Mouse (Mus musculus) stomach, postnatal 0 days (tissue): ENCODE data around the gene Glg1. TPM values are rescaled to one million over a fixed set of nuclear protein-coding genes. Genes with fewer than 3 reads are reported as not detected.
"Not testable (repeated sequence)": the region's sequence is repeated elsewhere in the genome, so short reads cannot be mapped to it uniquely, and the experiment has no call there.

ENCODE experiments used
- ATAC-seq: fragments of 200-750 bp; cut with Nextera tagmentation; 2 replicates; pipeline ENCODE4 v1.8.0; 2017; ENCODE audit not compliant: low FRiP score, low TSS enrichment
- DNase-seq: peaks from one replicate; pipeline ENCODE4 v3.0.0-alpha.2; 2016; ENCODE audit warnings: low spot score
- H3K27ac ChIP-seq: fragments of 300-500 bp; sonication (generic); replicated peaks from 2 replicates; pipeline ENCODE4 v1.5.1; 2014; ENCODE audit warnings: mild to moderate bottlenecking, control low read depth
- H3K27me3 ChIP-seq: fragments of 300-500 bp; sonication (generic); 2 replicates; pipeline ENCODE4 v1.6.1; 2014; ENCODE audit warnings: low read length; ENCODE audit not compliant: control insufficient read depth, insufficient read depth
- H3K36me3 ChIP-seq: fragments of 300-500 bp; sonication (generic); 2 replicates; pipeline ENCODE4 v1.6.1; 2014; ENCODE audit warnings: low read length, mixed read lengths; ENCODE audit not compliant: control insufficient read depth, insufficient read depth
- H3K4me1 ChIP-seq: fragments of 300-500 bp; sonication (generic); replicated peaks from 2 replicates; pipeline ENCODE4 v1.6.1; 2014; ENCODE audit warnings: antibody characterized with exemption; ENCODE audit not compliant: control insufficient read depth, insufficient read depth
- H3K4me2 ChIP-seq: fragments of 300-500 bp; sonication (generic); replicated peaks from 2 replicates; pipeline ENCODE4 v1.6.1; 2014; ENCODE audit warnings: low read depth, mild to moderate bottlenecking, control low read depth, moderate library complexity
- H3K4me3 ChIP-seq: fragments of 300-500 bp; sonication (generic); 2 replicates; pipeline ENCODE4 v1.5.1; 2014; ENCODE audit warnings: low read depth, low read length, control low read depth
- H3K9ac ChIP-seq: fragments of 300-500 bp; sonication (generic); 2 replicates; pipeline ENCODE4 v1.6.1; 2014; ENCODE audit warnings: mild to moderate bottlenecking, low read length, control low read depth, mixed read lengths
- H3K9me3 ChIP-seq: fragments of 300-500 bp; sonication (generic); 2 replicates; pipeline ENCODE4 v1.6.1; 2016; ENCODE audit warnings: low read length; ENCODE audit not compliant: control insufficient read depth
- CTCF ChIP-seq: IDR thresholded peaks from 2 replicates; pipeline ENCODE4 v1.5.1; 2016; ENCODE audit warnings: antibody characterized with exemption, low read depth, mild to moderate bottlenecking, moderate library complexity
- EP300 ChIP-seq: optimal IDR thresholded peaks from 2 replicates; pipeline ENCODE3; 2016; ENCODE audit warnings: antibody characterized with exemption
- WGBS: fragments of 180-500 bp; shearing (Covaris S2); extraction: QIAGEN DNeasy Blood & Tissue Kit; methylation state at CpG from one replicate; pipeline ENCODE4 v1.1.7; 2014; 5-methylcytosine and 5-hydroxymethylcytosine counted together
- polyA plus RNA-seq: library from polyadenylated mRNA; unstranded; fragments of >200 nt; fragmentation: Nextera tagmentation; extraction: Ambion mirVana; gene quantifications from 2 replicates; pipeline ENCODE4 v1.2.1, GENCODE M21; 2015

Gene Glg1
- polyA plus RNA-seq, 1 experiment from 2014 or later, result 27.3 TPM

DNA sequence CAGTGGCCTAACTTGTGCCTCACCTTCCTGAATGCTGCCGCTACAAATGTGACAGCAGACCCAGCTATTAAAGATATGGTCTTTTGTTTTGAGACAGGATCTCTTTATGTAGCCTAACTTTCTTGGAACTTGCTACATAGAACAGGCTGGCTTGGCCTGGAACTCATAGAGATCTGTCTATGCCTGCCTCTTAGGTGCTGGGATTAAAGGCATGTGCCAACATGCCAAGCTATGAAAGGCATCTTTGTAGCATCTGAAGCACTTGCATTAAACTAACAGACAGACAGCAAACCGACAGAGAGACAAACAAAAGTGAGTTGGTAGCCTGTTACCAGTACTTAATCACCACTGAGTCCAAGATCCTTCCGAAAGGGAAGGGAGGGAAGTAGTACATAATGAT lies 23.1 kb upstream of the Glg1 start:
- 75% methylated on average over 3 of the region's 3 CpGs for WGBS
- no peak for ATAC-seq
- DNase-seq, result no peak

DNA sequence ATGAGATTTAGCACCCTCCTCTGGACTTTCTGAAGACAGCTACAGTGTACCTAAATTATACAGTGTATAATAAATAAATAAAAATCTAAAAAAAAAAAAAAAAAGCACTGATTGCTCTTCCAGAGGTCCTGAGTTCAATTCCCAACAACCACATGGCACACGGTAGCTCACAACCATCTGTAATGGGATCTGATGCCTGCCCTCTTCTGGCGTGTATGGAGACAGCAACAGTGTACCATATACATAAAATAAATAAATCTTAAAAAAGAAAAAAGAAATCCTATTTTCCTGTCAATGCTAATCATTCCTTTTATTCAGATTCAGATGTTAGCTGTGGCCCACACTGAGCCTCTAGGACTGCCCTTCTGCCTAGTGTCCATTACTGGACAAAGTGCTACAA lies 9.3 kb upstream of the Glg1 start:
- no peak for TF ChIP-seq EP300
- peak; percentile 40 for TF ChIP-seq CTCF

More for the DNA sequence above, 23.1 kb upstream of the Glg1 start:
- Histone ChIP-seq H3K4me3 (no peak overlapping the region), H3K9ac (no peak overlapping the region), H3K27ac (no peak overlapping the region), H3K4me1 (no peaks in the 10 kb centered on the region), H3K27me3 (no peaks in the 10 kb centered on the region), H3K36me3 (peaks cover 27% of the 10 kb centered on the region), H3K4me2 (no peak overlapping the region), H3K9me3 (no peaks in the 10 kb centered on the region)
- TF ChIP-seq EP300 (no peak), CTCF (no peak)

DNA sequence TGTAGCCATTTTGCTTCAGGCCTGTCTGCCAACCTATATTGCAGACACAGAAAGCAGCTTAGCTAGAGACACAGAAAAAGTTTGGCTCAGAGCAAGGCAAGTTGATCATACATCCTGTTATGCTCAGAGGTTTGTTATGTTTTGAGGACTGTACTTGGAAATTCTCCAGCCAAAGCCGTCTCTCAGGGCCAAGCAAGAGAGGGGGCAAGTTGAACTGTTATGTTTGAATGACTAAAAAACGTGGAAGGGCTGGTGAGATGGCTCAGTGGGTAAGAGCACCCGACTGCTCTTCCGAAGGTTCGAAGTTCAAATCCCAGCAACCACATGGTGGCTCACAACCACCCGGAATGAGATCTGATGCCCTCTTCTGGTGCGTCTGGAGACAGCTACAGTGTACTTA lies 7.1 kb upstream of the Glg1 start:
- H3K9ac ChIP-seq, H3K4me1 ChIP-seq, H3K4me3 ChIP-seq, H3K27ac ChIP-seq, H3K4me2 ChIP-seq, ATAC-seq, H3K27me3 ChIP-seq, DNase-seq, H3K36me3 ChIP-seq, H3K9me3 ChIP-seq: not testable (repeated sequence)
- 62% methylated on average over 7 of the region's 7 CpGs for WGBS

More for the DNA sequence above, 9.3 kb upstream of the Glg1 start:
- WGBS, result 79% methylated on average over 2 of the region's 2 CpGs
- no peak overlapping the region for H3K9ac ChIP-seq
- H3K4me1 ChIP-seq, result no peaks in the 10 kb centered on the region
- H3K27ac ChIP-seq, result no peak overlapping the region
- H3K36me3 ChIP-seq, result peaks cover 4% of the 10 kb centered on the region; the same call in 1 of the 2 replicates
- no peaks in the 10 kb centered on the region for H3K9me3 ChIP-seq
- no peak overlapping the region for H3K4me2 ChIP-seq
- H3K4me3 ChIP-seq, result no peak overlapping the region
- DNase-seq (no peak), ATAC-seq (no peak)
- no peaks in the 10 kb centered on the region for H3K27me3 ChIP-seq

DNA sequence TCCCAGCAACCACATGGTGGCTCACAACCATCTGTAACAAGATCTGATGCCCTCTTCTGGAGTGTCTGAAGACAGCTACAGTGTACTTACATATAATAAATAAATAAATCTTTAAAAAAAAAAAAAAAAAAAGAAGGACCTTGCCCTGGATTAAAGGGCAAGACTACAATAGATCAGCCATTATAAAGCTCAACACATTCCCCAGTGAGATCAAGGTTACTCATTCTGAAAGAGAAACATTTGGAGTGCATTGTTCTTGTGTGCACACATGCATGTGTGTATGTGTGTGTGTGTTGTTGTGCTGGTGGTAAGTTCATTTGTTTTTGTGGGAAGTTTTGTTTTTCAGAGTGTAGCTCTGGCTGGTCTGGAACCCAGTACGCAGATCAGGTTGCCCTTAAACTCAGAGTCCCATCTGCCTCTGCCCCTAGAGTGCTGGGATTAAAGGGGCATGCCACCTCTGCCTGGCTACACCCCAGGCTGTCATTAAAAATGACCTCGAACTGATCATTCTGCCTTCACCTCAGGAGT lies 5.7 kb upstream of the Glg1 start:
- no peak for TF ChIP-seq CTCF
- no peak for TF ChIP-seq EP300
- no peaks in the 10 kb centered on the region; the same call in 1 of the 2 replicates for H3K4me1 ChIP-seq
- DNase-seq (no peak), ATAC-seq (no peak)
- H3K4me2 ChIP-seq, result no peak overlapping the region
- no peak overlapping the region for H3K27ac ChIP-seq
- no peaks in the 10 kb centered on the region for H3K27me3 ChIP-seq
- no peak overlapping the region for H3K4me3 ChIP-seq
- WGBS, result 82% methylated on average over 2 of the region's 2 CpGs
- no peak overlapping the region for H3K9ac ChIP-seq
- no peaks in the 10 kb centered on the region for H3K9me3 ChIP-seq
- H3K36me3 ChIP-seq, result no peaks in the 10 kb centered on the region

DNA sequence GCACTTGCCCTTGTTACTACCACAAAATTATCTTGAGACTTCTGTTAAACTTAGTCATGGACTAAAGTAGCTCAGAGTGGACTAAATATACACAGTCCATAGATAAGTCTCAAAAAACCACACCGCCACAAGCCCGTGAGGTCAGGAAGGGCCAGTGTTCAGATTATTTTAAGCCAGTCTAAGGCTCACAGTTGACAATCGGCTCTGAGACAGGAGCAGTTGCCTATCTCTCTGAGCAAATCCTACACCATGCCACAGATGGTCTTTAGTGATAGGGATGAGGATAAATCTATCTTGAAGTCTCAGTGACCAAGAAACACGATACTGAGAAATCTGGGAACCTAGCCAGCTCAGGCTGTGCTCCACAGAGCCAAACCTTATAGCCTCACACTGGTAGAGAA lies 3.0 kb upstream of the Glg1 start:
- H3K27me3 ChIP-seq, result no peaks in the 10 kb centered on the region
- TF ChIP-seq CTCF (no peak), EP300 (no peak)
- 46% methylated on average over 4 of the region's 4 CpGs for WGBS
- ATAC-seq (no peak), DNase-seq (peak; percentile 25)
- no peaks in the 10 kb centered on the region for H3K9me3 ChIP-seq
- H3K36me3 ChIP-seq, result no peaks in the 10 kb centered on the region
- no peak overlapping the region for H3K27ac ChIP-seq
- H3K4me2 ChIP-seq, result no peak overlapping the region
- no peaks in the 10 kb centered on the region; the same call in 1 of the 2 replicates for H3K4me1 ChIP-seq
- no peak overlapping the region for H3K9ac ChIP-seq
- H3K4me3 ChIP-seq, result no peak overlapping the region

DNA sequence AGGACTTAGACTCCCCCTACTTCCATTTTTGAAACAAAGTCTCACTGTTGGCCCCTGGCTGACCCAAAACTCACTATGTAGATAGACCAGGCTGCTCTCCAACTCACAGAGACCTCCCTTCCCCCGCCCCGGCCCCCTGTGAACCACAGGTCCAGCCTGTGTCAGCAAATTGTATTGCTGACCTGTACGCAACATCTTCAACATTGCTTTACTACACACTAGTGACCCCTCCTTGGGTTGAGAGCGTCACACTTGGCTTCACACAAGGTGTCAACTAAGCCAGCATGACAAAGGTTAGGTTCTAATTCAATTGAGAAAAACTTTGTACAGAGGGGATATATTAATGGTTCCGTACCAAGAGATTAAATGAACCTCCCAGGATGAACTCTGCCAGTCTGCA lies 1.2 kb upstream of the Glg1 start:
- WGBS, result 95% methylated on average over 5 of the region's 5 CpGs
- Histone ChIP-seq H3K27me3 (no peaks in the 10 kb centered on the region), H3K4me1 (no peaks in the 10 kb centered on the region; the same call in 1 of the 2 replicates), H3K4me3 (no peak overlapping the region), H3K9me3 (no peaks in the 10 kb centered on the region), H3K36me3 (no peaks in the 10 kb centered on the region), H3K9ac (no peak overlapping the region), H3K27ac (no peak overlapping the region), H3K4me2 (no peak overlapping the region)
- no peak for ATAC-seq
- no peak for DNase-seq
- no peak for TF ChIP-seq EP300
- TF ChIP-seq CTCF, result no peak
